Mouse (Mus musculus): Measurements from ENCODE around the gene Ccdc7b. TPM values are rescaled to one million over a fixed set of nuclear protein-coding genes. Genes with fewer than 3 reads are reported as not detected.

Ccdc7b gene
- not detected in 2 replicates for polyA plus RNA-seq (2015; fragmentation: Nextera tagmentation; extraction: Ambion mirVana)

GRCm38 (mm10) chr8:129066834-129067233, at the start of gene Ccdc7b:
Ccdc7b (plus strand) TSS chr8:129067134.

GRCm38 (mm10) chr8:129065417-129065816, 1.5 kb upstream of the Ccdc7b start, which contains the start of gene Ccdc7a:
Ccdc7a (minus strand) TSS chr8:129065517.

GRCm38 (mm10) chr8:129131561-129131960, 64.6 kb downstream of the Ccdc7b start, which contains the start of gene Gm10999:
Gm10999 (minus strand) TSS chr8:129131661.

Other genes starting within 250 kb of the Ccdc7b start
- gene Ccdc7a, start 1.6 kb upstream of the Ccdc7b start, polyA plus RNA-seq (2015; fragmentation: Nextera tagmentation; extraction: Ambion mirVana): not detected in 2 replicates
- not detected in 2 replicates for gene Gm10999, start 64.5 kb downstream of the Ccdc7b start, polyA plus RNA-seq (2015; fragmentation: Nextera tagmentation; extraction: Ambion mirVana)
- gene 2610044O15Rik8, start 167.3 kb downstream of the Ccdc7b start, polyA plus RNA-seq (2015; fragmentation: Nextera tagmentation; extraction: Ambion mirVana): 28.1 and 31.4 TPM in 2 replicates